Mouse (Mus musculus) kidney, embryonic 15.5 days (tissue): ENCODE results near the gene Trim47. TPM values are rescaled to one million over a fixed set of nuclear protein-coding genes. Genes with fewer than 3 reads are reported as not detected.
A peak's percentile ranks its signal among the peaks of the same experiment; 100 is the strongest.

ENCODE experiments used
- ATAC-seq: fragments of 200-750 bp; cut with Nextera tagmentation; replicated peaks from 2 replicates; pipeline ENCODE4 v1.8.0; 2017; ENCODE audit warnings: moderate TSS enrichment; ENCODE audit not compliant: low FRiP score
- H3K27ac ChIP-seq: fragments of 300-500 bp; sonication (generic); 2 replicates; pipeline ENCODE4 v1.5.1; 2015; ENCODE audit warnings: mild to moderate bottlenecking, inconsistent platforms
- H3K27me3 ChIP-seq: fragments of 300-500 bp; sonication (generic); 2 replicates; pipeline ENCODE4 v1.6.1; 2015; ENCODE audit warnings: inconsistent platforms
- H3K36me3 ChIP-seq: fragments of 300-500 bp; sonication (generic); 2 replicates; pipeline ENCODE4 v1.6.1; 2015; ENCODE audit warnings: inconsistent platforms
- H3K4me1 ChIP-seq: fragments of 300-500 bp; sonication (generic); 2 replicates; pipeline ENCODE4 v1.6.1; 2015; ENCODE audit warnings: inconsistent platforms
- H3K4me2 ChIP-seq: fragments of 300-500 bp; sonication (generic); 2 replicates; pipeline ENCODE4 v1.6.1; 2015; ENCODE audit warnings: moderate library complexity, mild to moderate bottlenecking, inconsistent platforms
- H3K4me3 ChIP-seq: fragments of 300-500 bp; sonication (generic); replicated peaks from 2 replicates; pipeline ENCODE4 v1.5.1; 2015; ENCODE audit warnings: mild to moderate bottlenecking, inconsistent platforms
- H3K9ac ChIP-seq: fragments of 300-500 bp; sonication (generic); 2 replicates; pipeline ENCODE4 v1.6.1; 2015; ENCODE audit warnings: mild to moderate bottlenecking, inconsistent platforms
- H3K9me3 ChIP-seq: fragments of 300-500 bp; sonication (generic); replicated peaks from 2 replicates; pipeline ENCODE4 v1.6.1; 2016; ENCODE audit warnings: inconsistent platforms
- WGBS: fragments of 180-500 bp; shearing (Covaris S2); methylation state at CpG from one replicate; pipeline ENCODE4 v1.1.7; 2015; ENCODE audit warnings: mixed read lengths; 5-methylcytosine and 5-hydroxymethylcytosine counted together
- polyA plus RNA-seq: library from polyadenylated mRNA; unstranded; fragments of >200 nt; fragmentation: Nextera tagmentation; extraction: Ambion mirVana; gene quantifications from 2 replicates; pipeline ENCODE4 v1.2.1, GENCODE M21; 2015

The Trim47 gene
- polyA plus RNA-seq, 1 experiment from 2014 or later: 24.6 TPM

DNA sequence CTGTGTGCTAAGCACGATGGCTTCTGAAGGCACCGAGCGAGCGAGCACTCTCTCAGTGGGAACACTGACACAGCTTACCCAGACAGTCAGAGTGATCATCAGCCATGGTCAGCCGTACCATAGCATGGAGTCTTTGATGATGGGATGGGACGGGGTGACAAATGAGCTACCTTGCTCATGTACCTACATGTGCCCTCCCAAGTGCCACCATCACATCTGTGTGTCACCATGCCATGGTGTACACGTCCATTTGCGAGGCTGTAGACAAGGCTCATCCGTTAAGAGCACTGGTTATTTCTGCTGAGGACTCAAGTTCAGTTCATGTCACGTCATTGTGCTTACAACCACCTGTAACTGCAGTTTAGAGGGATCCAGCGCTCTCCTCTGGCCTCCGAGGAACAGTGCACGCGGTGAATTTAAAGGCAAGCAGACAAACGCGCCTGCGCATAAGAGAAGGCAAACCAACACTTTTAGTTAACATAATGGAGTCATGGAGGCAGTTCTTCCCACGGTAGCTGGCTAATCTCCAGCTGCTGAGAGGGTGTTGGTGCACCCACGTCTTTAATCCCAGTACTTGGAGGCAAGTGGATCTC is 15.3 kb downstream of the Trim47 start:
- H3K4me3 ChIP-seq: no peak overlapping the region
- no peak overlapping the region for H3K9ac ChIP-seq
- H3K9me3 ChIP-seq: no peaks in the 10 kb centered on the region
- peaks cover 41% of the 10 kb centered on the region for H3K4me1 ChIP-seq
- no peaks in the 10 kb centered on the region for H3K36me3 ChIP-seq
- H3K27me3 ChIP-seq: peaks cover 49% of the 10 kb centered on the region
- H3K4me2 ChIP-seq: no peak overlapping the region
- H3K27ac ChIP-seq: no peak overlapping the region
- WGBS: 89% methylated on average over 19 of the region's 19 CpGs
- no peak for ATAC-seq

DNA sequence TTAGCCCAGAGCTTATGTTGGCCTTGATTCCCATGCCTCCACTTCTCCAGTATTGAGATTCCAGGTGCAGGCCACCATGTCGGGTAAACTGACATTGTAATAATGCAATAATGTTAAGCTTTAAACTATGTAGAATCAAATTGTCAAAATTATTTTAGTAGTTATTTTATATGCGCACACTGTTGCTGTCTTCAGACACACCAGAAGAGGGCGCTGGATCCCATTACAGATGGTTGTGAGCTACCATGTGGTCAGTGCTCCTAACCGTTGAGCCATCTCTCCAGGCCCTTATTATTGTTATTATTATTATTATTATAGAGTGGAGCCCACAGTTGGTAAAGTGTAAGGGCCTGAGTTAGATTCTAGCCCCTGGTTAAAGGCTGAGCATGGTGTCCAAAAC is 15.9 kb downstream of the Trim47 start:
- H3K36me3 ChIP-seq: no peaks in the 10 kb centered on the region
- ATAC-seq: no peak
- 82% methylated on average over 4 of the region's 4 CpGs for WGBS
- no peak overlapping the region for H3K27ac ChIP-seq
- peaks cover 48% of the 10 kb centered on the region for H3K4me1 ChIP-seq
- no peak overlapping the region for H3K9ac ChIP-seq
- no peaks in the 10 kb centered on the region for H3K9me3 ChIP-seq
- peaks cover 50% of the 10 kb centered on the region for H3K27me3 ChIP-seq
- H3K4me3 ChIP-seq: no peak overlapping the region
- no peak overlapping the region for H3K4me2 ChIP-seq

DNA sequence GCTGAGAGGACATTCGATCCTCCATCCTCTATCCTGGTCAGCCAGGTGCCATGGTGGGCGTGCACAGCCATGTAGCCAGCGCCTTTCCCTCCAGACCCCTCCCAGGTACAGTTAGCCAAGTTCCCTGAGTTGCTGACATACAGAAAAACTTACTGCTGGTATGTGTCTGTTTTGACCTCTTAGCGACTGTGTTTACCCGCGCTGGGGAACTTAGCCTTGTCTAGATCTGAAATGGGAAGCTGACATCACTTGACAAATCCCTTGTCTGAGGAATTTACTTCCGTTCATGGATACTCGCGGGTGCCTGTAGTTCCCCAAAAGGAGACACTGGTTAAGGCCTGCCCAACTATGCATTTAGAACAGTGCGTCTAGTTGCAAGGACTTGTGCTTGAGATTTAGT is 16.5 kb downstream of the Trim47 start:
- Histone ChIP-seq H3K9me3 (no peaks in the 10 kb centered on the region), H3K27me3 (peaks cover 50% of the 10 kb centered on the region), H3K4me1 (peaks cover 53% of the 10 kb centered on the region), H3K36me3 (no peaks in the 10 kb centered on the region), H3K4me2 (peak overlapping the region; percentile 64), H3K4me3 (peak overlapping the region; percentile 57), H3K9ac (peak overlapping the region; percentile 56; the same call in 1 of the 2 replicates), H3K27ac (peak overlapping the region; percentile 66)
- WGBS: 22% methylated on average over 10 of the region's 10 CpGs
- ATAC-seq: no peak

DNA sequence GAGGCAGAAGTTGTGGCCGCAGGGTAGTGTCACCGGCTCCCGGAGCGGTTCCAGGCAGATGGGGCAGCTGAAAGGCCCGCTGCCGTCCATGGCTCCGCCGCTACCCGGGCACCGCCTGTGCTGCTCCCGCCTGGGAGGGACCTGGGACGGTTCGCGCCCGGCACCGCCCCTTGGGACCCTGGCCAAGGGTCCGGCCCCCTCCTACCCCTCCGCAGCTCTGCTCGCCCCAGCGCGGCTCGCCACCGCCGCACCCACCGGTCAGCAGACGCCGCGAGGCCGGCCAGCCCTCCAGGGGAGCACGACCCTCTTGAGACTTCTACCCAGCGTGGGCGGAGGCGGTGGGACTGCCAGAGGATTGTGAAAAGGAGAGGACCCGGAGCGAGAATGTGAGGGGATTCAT is 16.9 kb downstream of the Trim47 start:
- peak overlapping the region; percentile 57 for H3K4me3 ChIP-seq
- no peaks in the 10 kb centered on the region for H3K9me3 ChIP-seq
- peaks cover 56% of the 10 kb centered on the region for H3K4me1 ChIP-seq
- H3K9ac ChIP-seq: peak overlapping the region; percentile 56
- peak overlapping the region; percentile 66 for H3K27ac ChIP-seq
- under 1% methylated on average over 35 of the region's 35 CpGs for whole genome bisulfite sequencing
- peak overlapping the region; percentile 64 for H3K4me2 ChIP-seq
- peaks cover 50% of the 10 kb centered on the region for H3K27me3 ChIP-seq
- ATAC-seq: peak; percentile 50
- H3K36me3 ChIP-seq: no peaks in the 10 kb centered on the region

DNA sequence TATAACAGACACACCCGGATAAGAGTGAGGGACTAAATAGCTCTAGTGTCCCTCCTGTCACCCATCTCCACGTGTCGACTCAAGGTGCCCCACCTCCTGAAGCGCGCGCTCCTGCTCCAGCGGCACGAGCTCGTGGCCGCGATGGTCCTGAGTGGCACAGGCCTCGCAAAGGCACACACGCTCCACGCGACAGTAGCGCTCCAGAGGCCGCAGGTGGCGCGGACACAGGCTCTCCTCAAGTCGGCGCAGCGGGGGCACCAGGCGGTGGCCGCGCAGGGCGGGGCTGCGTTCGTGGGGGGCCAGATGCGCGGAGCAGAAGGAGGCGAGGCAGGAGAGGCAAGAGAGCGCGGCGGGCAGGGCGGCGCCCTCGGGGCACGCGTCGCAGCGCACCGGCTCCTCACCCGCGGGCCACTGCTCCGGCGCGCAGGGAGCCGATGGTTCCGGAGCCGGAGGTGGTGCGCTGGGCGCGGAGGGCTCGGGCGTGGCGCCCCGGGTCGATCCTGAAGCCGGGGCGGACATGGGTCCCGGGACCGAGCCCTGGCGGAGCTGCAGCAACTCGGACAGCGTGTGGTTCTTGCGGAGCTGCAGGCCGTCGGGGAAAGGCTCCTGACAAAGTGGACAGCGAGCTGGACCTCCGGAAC is 17.4 kb downstream of the Trim47 start:
- under 1% methylated on average over 62 of the region's 70 CpGs for WGBS

DNA sequence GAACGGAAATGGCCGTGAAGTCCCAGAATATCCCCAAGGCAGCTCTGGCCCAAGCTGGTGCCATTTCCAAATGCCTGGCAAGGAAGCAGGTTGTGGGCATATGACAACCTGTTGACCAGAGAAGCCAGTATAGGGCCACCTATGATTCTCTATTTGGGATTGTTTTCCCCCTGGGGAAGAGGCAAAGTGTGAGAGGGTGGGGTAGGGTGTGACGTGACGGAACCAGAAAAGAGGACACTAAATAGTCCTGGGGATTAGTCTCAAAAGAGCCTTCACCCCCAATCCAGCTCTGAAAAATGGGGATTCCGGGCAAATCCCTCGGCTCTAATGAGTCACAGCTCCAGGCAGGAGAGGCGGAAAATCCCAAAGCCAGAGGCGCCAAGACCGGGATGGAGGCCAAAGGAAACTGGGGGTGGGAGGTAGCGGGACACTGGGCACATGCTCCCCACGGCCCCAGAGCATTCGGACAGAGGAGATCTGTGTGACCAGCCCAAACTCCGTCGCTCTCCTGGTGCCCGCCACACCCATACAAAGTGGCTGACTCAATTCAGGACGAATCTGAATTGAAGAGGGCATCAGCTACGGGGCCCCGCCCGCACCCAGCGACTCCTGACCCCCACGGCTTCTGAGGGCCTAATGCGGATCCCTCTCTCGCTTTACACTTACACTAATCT is 18.4 kb downstream of the Trim47 start:
- Histone ChIP-seq H3K9me3 (no peaks in the 10 kb centered on the region), H3K4me3 (peak overlapping the region; percentile 57), H3K36me3 (no peaks in the 10 kb centered on the region), H3K27me3 (peaks cover 50% of the 10 kb centered on the region), H3K9ac (peak overlapping the region; percentile 56; the same call in 1 of the 2 replicates), H3K4me1 (peaks cover 71% of the 10 kb centered on the region), H3K27ac (0 out of 2 replicates have a peak overlapping the region, but pooled peaks have one; percentile 52), H3K4me2 (peak overlapping the region; percentile 64)
- no peak for ATAC-seq
- 7% methylated on average over 23 of the region's 23 CpGs for WGBS

More for the DNA sequence above, 17.4 kb downstream of the Trim47 start:
- H3K4me3 ChIP-seq: peak overlapping the region; percentile 57
- H3K9me3 ChIP-seq: no peaks in the 10 kb centered on the region
- peaks cover 61% of the 10 kb centered on the region for H3K4me1 ChIP-seq
- H3K27me3 ChIP-seq: peaks cover 50% of the 10 kb centered on the region
- peak overlapping the region; percentile 66 for H3K27ac ChIP-seq
- H3K4me2 ChIP-seq: peak overlapping the region; percentile 64
- ATAC-seq: peak; percentile 28; the same call in 1 of the 2 replicates
- peak overlapping the region; percentile 56 for H3K9ac ChIP-seq
- no peaks in the 10 kb centered on the region for H3K36me3 ChIP-seq

DNA sequence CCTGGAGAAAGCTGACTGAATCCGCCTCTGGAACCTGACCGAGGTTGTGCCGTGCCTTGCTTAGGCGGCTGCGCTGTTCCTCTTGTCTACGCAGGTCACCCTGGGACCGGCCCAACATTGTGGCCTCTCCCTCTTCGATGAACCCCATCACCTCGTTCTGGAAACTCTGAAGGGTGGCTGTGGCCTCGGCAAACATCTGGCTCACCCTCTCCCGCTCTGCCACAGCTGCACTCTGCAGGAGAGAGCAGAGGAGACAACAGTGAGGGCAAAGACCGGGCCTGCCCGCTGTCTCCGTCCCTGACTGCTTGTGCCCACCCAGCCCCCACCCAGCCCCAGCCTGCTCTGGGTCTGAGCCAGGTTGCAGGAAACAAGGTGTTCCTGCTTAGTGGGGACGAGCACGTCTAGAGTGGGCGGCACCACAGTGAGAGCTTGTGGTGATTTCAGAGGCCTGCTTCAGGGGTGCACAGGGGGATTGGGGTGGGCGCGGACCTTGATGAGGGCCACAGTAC is 19.2 kb downstream of the Trim47 start:
- Histone ChIP-seq H3K4me1 (peaks cover 79% of the 10 kb centered on the region), H3K4me2 (peak overlapping the region; percentile 64), H3K27ac (peak overlapping the region; percentile 52), H3K27me3 (peaks cover 50% of the 10 kb centered on the region), H3K4me3 (peak overlapping the region; percentile 57), H3K36me3 (no peaks in the 10 kb centered on the region), H3K9ac (peak overlapping the region; percentile 56), H3K9me3 (no peaks in the 10 kb centered on the region)
- 20% methylated on average over 19 of the region's 19 CpGs for WGBS
- 0 out of 2 replicates have a peak, but pooled peaks have one; percentile 4 for ATAC-seq

DNA sequence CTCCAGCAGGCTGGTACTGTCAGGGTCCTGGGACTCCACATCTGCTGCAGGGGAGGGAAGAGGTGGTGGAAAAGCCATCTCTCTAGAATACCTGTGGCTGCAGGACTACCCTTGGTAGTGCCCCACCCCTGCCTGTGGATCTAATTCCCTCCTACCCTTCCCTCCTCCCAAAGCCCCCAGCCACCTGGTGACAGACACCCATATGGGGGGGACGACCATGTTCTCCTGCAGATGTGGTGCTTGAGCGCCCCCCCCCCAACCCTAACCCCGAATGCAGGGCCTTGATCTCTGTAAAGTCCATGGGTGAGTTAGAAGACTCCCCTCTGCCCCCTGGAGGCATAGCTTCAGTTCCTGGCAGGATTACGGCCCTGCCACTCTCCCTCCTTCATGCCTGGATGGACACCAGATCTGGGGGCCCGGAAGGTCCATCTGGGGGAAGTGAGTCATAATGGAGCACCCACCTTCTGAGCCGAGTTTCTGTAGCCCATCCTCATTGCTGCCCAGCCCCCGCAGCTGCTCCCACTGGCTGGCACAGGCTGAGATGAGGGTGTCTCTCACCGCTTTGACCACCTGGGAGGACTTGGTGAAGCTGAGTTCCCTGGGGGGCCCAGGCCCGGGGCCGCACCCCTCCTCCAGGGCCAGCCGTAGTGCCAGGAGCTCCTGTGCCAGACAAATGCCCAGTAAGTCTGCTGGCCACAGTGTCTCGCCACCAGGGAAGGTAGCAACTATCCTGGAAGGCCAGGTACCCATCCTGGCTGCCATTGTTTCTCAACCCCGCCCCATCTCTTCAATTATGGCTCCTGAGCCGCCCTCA is 19.8 kb downstream of the Trim47 start:
- Histone ChIP-seq H3K4me1 (peaks cover 83% of the 10 kb centered on the region), H3K27ac (peak overlapping the region; percentile 52), H3K9me3 (no peaks in the 10 kb centered on the region), H3K4me3 (peak overlapping the region; percentile 57), H3K36me3 (no peaks in the 10 kb centered on the region), H3K9ac (peak overlapping the region; percentile 56), H3K27me3 (peaks cover 50% of the 10 kb centered on the region), H3K4me2 (peak overlapping the region; percentile 64)
- ATAC-seq: no peak
- 28% methylated on average over 14 of the region's 14 CpGs for WGBS

DNA sequence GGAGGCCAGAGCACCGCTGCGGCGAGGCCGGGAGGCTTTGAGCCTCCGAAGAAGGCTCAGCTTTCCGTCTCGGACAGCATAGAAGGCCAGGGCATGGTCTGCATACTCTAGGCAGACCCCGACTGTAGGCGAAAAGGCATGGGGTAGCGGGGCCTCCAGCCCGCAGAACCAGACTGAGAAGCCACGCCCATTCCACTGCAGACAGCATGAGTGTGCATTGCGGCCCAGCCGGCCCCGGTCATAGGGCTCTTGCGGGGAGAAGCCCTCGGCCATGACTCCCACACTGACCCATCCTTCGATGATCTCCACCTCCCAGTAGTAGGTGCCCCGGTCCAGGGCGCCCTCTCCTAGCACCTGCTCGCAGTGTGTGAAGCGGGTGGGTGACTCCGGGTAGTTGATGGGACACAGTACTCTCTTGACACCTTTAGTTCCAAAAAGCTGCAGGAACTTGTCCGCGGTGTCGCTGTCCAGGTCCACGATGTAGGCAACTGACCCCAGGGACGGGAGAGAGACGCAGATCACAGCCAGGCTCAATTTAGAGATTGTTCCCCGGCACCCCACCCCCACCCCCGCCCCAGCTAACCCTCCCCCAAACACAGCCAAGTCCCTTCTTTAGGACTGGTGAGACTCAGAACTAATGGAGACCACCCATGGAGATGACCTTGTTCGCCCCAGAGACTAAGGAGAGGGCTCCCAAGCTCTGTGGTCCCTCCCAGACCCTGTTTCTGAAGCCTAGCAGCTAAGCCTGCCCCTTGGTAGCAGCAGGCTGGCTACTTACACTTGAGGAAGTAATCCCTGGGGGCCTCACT is 20.7 kb downstream of the Trim47 start:
- H3K9ac ChIP-seq: 0 out of 2 replicates have a peak overlapping the region, but pooled peaks have one; percentile 26

DNA sequence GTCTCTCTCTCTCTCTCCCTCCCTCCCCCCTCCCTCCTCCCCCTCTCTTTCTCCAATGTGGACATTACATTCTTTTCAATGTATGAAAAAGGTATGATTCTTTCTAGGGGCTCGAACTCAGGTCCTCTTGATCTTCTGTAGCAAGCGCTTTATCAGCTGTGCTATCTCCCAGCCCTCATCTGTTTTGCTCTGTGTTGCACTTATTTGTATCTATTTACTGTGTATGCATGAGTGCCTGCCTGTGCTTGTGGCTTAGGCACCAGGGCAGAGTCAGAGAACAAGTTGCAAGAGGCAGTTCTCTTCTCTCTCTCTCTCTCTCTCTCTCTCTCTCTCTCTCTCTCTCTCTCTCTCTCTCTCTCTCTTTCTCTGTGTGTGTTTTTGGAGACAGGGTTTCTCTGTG is 21.9 kb downstream of the Trim47 start:
- Histone ChIP-seq H3K9me3 (no peaks in the 10 kb centered on the region), H3K4me2 (no peak overlapping the region), H3K4me3 (no peak overlapping the region), H3K27me3 (peaks cover 34% of the 10 kb centered on the region), H3K36me3 (no peaks in the 10 kb centered on the region), H3K9ac (no peak overlapping the region), H3K27ac (no peak overlapping the region), H3K4me1 (peaks cover 96% of the 10 kb centered on the region)
- WGBS: 87% methylated on average over 2 of the region's 2 CpGs
- ATAC-seq: no peak

More for the DNA sequence above, 20.7 kb downstream of the Trim47 start:
- Histone ChIP-seq H3K27ac (peak overlapping the region; percentile 52; the same call in 1 of the 2 replicates), H3K4me2 (peak overlapping the region; percentile 64), H3K9me3 (no peaks in the 10 kb centered on the region), H3K27me3 (peaks cover 47% of the 10 kb centered on the region), H3K4me3 (peak overlapping the region; percentile 18), H3K36me3 (no peaks in the 10 kb centered on the region), H3K4me1 (peaks cover 91% of the 10 kb centered on the region)
- 22% methylated on average over 32 of the region's 32 CpGs for WGBS
- ATAC-seq: no peak
